Mouse (Mus musculus) adrenal gland, adult 18-20 months (tissue): ENCODE results near the gene Fam43b. TPM values are rescaled to one million over a fixed set of nuclear protein-coding genes. Genes with fewer than 3 reads are reported as not detected.
A peak's percentile ranks its signal among the peaks of the same experiment; 100 is the strongest.

Experiments
- DNase-seq, 2 experiments: peaks; one replicate each; pipeline ENCODE4 v3.0.0; 2021 to 2022; ENCODE audit warnings: low spot score in 2 of 2
- long read RNA-seq, 2 experiments: library from polyadenylated mRNA; stranded (forward); transcript quantifications; one replicate each; pipeline ENCODE4 v2.0.0; 2021
- total RNA-seq, 2 experiments: library from RNA; stranded (reverse); gene quantifications; 1 replicate in 1 of 2; 2 replicates in 1 of 2; pipeline ENCODE4 v1.2.3; 2021

Gene Fam43b
- 1 to 10 TPM; 1.6 to 2.2 TPM for total RNA-seq
- long read RNA-seq, experiment 1, transcript Fam43b-201 (1 exons, 2,437 nt) = major isoform, 8 of 8 reads
- long read RNA-seq, experiment 1, partial matches to known transcripts = 0 of 8 reads
- long read RNA-seq, experiment 1, other reads (novel, unspliced or antisense) = 0 of 8 reads
- long read RNA-seq, experiment 2, transcript Fam43b-201 (1 exons, 2,437 nt) = major isoform, 20 of 20 reads
- long read RNA-seq, experiment 2, partial matches to known transcripts = 0 of 20 reads
- long read RNA-seq, experiment 2, other reads (novel, unspliced or antisense) = 0 of 20 reads

DNA sequence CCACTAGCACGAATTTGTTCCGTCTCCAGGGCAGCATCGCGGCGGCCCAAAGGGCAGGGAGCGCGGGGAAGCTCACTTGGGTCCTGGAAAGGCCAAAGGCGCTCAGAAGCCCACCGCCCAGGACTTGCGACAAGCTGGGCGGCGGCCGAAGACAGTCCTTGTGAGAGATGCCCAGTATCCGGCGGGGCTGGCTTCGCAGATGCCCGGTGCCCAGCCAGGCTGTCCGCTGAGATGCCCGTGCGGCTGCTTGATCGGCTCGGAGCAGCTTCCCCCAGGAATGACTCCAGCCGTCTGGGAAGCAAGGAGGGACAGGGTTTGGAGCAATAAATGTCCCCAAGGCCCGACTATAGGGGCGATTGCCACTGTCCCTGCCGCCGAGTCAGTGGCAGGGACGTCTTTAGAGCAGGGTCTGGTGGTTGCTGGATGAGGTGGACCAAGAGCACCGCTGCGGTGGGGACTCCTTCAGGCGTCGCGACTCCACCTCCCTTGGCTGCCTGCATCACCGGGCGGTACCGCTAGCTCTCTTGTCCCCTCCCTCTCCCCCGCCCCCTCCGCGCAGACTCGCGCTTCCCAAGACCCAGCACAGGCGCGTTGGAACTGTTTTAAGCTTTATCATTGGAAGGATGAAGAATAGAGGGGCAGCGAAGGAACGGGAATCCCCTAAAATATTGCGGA is at the start of gene Fam43b:
Gene Fam43b (minus strand): TSS at position 558 of the 675 bp plus-strand sequence.
- peak; percentile 45 to 50 for DNase-seq

DNA sequence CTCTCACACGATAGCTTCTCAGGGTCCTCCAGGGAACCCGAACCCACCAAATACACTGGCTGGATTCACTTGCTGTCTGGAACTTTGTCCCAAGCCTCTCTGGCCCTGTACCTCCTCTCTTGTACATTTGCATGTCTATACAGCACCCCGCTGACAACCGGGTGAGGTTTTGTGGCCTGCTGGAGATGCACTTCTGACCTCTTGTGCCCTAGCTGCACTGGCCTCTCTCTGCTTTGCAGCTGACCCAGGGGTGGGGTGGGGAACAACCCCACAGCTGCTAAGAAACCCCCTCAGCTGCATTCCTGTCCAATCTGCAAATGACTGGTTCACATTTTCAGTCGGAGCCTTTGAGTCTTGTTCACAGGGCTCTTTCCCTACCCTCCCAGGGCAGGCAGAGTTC is 48.6 kb upstream of the Fam43b start:
- DNase-seq = no peak

DNA sequence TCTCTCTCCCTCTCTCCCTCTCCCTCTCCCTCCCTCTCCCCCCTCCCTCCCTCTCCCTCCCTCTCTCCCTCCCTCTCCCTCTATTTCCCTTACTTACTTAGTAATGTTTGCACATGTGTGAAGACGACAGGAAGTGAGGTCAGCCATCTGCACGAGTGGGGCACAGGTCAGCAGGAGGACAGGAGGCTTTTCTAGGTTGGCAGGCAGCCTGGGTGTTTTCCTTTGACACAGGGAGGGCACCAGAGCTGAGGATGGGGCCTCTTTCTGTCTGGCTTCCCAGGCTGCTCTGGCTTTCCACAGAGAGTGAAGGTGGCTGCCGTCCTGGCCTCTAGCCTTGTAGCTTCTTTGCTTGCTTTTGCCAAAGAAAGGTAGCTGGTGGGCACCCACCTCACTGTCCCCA is 43.7 kb upstream of the Fam43b start:
- no peak for DNase-seq

DNA sequence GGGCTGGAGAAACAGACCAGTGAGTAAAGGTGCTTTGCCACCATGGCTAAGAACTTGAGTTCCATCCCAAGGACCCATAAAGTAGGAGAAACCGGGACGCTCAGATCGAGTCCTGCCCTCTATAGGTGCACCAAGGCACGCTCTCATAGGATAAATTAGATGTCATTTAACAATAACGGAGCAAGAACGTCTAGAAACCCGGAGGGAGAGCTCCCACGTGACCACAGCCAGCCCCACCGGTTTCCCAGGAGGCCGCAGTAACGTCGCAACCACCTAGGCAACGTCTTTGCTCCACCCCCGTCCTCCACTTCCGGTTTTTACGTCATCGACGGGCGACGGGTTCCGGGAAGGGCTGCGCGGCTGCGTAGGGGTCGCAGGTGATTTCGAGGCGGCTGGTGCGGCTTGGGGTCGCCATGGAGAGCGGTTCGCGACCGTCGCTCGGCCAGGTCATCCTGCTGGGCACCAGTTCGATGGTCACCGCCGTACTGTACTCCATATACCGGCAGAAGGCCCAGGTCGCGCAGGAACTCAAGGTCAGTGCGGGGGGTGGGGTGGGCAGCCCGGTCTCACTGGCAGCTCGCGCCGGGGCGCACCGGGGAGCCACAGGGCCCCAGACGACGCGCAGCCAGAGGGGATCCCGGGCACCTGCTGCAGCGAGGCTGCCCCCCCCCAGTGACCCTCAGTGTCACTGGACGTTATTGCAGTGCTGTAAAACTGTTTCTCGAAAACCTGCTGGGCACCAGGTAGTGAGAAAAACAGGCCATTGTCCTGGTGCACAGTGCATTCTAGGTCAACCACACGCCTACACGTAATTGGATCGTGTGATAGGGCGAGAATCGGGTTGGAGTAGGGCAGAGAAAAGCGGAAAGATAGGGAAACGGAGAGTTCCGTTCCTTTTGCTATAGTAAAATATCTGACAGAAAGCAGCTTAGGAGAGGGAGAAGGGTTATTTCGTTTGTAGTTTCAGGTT is 38.3 kb upstream of the Fam43b start, which contains the start of gene Mul1:
Gene Mul1 (plus strand): TSS at position 325 of the 970 bp plus-strand sequence.
- peak; percentile 96 for DNase-seq

DNA sequence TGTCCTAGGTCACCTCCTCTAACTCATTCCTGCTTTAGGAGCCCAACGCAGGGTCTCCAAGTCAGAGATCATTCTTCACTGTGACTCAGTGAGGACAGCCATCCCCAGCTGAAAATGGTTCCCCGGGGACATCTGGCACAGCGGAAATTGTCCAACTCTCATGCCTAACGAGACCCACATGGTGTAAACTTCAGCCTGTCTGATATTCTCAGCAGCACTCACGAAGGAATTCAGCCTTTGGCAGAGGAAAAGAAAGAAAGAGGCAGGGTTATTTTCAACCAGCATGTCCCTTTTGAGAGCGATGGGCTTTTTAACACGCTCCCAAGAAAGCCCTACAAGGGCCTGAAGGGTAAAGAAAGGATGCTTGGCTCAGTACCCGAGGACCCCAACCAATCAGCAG is 35.0 kb upstream of the Fam43b start:
- DNase-seq = no peak

DNA sequence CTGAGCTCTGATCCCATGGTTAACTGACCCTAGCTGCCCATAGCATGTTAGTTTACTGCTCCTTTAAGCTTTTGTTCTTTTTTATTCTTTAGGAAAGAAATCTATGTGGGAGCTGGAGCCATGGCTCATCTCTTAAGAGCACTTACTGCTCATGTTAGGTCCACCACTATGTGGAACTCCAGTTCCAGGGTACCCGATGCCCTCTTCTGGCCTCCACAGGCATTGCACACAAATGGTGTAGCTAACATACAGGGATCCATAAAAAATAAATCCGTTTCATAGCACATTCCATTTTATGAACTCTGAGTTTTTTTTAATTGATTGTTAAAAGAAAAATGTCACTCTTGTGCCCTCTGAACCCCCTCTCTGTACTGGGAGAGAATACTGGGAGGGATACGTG is 33.5 kb upstream of the Fam43b start:
- DNase-seq = no peak

DNA sequence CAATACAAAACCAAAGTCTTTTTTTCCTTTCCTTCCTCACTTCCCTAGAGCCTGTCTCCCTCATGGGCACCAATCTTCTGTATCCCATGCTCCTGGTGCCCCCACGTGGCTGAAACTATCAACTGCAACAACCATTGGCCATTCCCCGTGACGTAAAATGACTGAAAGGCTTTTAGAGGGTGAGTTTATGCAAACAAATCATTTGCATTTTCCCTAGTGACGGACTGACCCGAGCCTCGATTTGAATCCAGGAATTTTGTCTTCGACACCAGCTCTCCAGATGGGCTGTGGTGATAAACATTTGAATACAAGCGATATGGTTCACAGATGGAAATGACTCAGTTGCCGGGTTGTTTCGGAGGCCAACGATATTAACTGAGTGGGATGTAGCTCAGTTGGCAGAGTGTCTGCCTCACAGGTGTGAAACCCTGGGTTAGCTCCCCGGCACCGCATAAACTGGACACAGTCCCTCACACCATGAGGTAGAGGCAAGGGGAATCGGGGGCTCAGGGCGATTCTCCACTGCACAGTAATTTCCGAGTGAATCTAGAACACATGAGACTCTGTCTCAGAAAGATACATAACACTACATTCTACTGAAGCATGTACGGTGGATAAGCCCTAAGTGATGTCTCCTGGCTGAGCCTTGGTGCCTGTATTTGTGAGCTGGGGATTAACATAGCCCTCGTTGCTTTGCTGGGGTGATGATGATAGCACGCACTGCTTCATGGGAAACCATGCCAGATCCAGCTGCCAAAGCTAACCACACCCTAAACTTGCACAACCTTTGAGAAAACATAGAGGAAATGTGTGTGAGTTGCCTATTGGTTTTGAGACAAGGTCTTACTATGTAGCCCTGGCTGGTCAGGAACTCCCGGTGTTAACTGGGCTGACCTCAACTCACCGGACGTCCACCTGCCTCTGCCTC is 30.7 kb upstream of the Fam43b start:
- peak; percentile 84 to 87 for DNase-seq

DNA sequence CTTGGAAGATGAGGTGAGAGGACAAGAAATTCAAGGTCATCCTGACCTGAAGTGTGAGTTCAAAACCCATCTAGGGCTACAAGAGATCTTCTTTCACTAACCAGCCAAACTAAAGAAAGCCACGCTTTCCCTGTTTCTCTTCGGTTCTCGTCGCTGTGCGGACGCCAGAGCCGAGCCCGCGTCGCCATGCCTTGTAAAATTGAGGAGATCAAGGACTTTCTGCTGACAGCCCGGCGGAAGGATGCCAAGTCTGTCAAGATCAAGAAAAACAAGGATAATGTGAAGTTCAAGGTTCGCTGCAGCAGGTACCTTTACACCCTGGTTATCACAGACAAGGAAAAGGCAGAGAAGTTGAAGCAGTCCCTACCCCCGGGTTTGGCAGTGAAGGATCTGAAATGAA is 29.3 kb upstream of the Fam43b start:
- DNase-seq = peak in 1 of 2 experiments; percentile 30

DNA sequence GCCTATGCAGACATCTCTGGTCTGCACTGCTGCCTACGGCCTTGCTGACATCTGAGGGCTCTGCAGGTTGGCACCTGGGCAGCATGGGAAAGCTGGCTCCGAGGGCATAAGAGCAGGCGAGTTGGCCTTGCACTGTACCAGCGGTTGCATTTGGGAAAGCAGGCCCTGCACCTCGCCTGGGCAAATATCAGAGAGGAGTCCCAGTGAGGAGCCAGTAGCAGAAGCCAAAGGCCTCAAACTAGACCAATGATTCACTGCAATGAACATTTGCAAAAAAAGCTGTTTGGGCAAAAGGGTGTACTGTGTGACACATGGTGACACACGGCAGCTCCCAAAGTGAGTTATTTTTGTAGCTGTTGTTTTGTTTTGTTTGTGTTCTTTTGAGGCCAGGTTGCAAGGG is 28.7 kb upstream of the Fam43b start:
- no peak for DNase-seq

DNA sequence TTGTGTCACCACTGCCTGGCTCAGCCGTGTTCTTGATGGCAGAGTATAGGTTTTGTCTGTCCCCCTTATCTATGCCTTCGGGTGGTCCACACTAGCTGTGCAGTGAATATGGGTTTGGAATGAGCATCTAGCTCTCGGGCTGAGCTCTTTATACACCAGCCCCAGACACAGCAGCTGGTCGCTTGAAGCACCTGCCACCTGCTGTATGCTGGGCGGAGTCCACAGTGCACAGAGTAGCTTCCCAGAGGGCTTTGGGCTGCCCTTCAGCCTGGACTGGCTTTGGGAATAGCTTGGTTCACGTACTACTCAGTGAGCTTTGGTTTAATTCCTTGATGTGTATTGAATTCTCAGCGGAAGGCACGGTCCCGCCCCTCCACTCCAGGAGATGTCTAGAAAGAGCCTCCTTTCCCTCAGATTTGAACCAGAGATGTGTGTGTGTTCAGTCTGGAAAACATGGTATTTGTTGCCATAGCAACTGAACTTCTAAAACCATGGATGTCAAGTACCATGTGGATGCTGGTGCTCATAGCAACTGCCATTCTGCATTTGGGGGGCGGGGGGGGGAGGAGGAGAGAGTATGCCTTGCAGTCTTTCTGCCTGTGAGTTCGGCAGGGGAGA is 22.1 kb upstream of the Fam43b start:
- DNase-seq = no peak

DNA sequence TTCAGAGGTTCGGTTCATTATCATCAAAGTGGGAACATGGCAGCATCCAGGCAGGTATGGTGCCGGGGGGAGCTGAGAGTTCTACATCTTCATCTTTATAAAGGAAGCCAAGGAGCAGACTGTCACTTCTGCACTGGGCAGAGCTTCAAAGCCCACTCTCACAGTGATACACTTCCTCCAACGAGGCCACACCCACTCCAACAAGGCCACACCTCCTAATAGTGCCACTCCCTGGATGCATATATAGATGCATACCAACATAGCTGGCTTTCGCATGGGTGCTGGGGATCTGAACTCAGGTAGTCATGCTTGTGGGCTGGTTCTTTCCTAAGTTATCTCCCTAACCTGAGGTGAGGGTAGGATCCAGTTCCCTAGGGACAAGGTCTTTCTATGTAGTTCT is 21.6 kb upstream of the Fam43b start:
- no peak for DNase-seq

DNA sequence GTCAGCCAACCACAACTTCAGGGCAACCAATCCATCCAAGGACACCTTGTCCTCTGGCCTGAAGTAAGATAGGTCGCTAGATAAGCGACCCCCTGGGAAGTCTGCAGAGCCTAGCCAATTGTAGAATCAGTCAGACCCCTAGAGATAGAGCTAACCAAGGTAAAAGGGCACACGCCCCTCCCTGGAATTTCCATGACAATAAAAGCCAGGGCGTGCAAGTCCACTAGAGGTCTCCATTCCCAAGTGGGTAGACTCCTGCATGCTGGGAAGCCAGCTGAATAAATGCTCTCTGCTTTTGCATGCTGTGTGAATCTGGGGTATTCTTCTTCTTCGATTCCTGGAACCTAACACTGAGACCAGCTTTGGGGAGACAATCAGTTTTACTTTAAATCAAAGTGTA is 20.1 kb upstream of the Fam43b start:
- no peak for DNase-seq

DNA sequence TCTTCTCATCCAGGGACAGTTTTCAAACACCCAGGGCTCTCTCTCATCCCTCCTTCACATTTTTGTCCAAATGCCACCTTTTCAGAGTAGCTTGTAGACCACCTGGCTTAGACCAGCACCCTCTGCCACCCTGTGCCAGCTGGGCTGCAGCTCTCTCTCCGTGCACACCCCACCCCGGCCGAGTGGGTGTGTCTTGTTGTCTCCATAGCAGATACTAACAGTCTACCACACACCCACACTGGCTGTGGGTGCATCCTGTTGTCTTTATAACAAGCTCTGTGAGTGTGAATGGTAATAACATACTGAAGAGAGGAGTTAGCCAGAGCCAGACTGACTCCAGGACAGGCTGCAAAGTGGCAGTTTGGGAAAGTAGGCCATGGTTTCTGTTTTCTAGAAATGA is 19.7 kb upstream of the Fam43b start:
- no peak for DNase-seq

DNA sequence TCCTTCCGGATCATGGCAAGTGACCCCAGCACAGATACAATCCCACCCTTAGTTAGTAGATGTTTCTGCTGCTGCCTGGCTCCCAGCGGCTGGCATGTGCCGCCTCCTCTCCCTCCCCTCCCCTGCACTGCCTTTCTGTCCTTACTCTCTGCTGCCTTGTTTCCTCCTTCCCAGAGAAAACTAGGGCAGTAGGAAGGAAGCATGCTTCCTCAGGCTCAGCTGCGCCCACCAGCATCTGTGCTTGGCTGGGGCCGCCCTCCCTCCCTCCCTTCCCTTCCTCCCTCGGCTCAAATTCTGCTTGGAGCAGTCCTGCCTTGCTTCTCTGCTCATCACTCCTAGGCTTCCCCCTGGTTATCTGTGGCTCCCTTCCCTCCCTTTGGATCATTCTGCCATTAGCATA is 18.4 kb upstream of the Fam43b start:
- no peak for DNase-seq

DNA sequence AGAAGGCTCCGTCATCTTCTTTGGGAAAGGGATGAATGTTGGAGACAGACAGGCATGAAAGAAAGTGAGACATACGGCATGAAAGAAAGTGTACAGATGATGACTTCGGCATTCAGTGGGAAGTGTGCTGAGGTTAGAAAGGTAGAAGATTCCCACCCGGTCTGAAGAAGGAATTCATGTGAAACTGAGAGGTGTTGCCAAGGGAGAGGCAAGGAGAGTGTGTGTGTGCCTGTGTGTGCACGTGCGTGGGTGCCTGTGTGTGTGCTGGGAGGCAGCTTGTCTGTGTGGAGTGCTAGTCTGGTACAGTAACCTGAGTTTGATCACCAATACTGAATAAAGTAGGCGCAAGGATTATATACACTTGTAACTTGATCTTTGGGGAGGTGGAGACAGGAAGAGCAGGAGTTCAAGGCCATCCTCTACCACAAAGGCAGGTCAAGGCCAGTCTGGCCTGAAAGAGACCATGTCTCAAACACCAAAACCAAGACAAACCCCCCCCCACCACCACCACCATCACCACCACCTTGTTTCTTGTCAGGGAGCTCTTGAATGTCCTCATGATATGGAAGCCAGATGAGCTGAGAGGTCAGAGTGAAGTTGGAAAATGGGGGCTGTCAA is 15.3 kb upstream of the Fam43b start:
- DNase-seq = no peak

DNA sequence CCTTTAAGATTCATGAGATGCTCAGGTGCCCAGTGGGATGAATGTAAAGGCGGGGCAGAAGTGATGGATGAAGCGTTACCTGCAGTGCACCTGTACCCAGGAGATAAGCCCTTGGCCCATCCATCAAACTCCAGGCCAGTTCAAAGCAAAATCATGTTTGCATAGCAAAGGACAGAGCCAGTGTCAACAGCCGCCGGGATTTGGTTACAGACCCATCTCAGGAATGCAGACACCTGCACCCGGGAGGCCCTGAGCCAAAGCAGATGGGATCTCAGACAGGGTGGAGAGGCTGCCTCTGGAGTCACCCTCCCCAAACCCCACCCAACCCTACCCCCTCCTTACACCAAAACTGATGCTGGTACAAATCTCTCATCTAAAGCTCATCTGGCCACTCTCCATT is 14.7 kb upstream of the Fam43b start:
- DNase-seq = no peak

DNA sequence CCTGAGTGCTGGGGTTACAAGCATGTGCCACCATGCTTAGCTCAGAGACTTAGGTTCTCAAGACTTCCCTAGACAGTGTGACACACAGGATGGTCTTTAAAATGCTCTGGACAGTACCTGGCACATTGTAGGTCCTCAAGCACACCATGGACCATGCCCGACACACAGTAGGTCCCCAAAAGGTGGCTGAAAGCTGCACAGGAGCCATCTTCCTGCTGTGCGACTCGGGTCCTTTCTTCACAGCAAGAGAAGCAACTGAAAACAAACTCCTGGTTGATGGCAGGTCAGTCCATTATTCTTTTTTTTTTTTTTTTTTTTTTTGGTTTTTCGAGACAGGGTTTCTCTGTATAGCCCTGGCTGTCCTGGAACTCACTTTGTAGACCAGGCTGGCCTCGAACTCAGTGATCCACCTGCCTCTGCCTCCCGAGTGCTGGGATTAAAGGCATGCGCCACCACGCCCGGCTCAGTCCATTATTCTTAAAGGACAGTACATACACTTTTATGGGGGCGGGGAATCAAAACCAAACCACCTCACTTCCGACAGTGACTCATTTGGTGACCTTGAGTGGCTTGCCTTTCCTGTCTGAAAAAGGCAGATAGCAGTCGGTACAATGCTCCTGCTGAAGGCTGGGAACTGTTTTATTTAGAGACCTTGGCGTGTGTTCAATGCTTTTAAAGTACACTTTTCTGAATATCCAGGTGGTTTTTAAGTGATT is 11.3 kb upstream of the Fam43b start:
- peak in 1 of 2 experiments; percentile 35 for DNase-seq

DNA sequence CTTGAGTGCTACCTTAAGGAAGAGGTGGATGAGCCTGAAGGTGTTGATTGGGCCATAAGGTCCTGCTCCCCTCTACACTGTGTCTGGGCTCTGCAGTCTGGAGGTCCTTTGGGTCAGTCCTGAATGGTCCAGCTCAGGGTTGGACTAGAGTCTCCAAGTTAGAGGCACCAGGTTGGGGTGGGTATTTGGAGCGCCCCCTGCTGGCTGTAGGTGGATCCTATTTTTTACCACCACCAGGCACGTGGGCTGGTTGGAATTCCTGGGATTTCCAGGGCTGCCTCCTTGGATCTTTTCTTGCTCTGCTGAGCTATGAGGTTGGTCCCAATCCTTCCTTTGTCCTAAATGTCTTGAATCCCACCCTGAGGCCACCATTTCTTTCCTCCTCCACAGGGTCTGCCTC is 8.5 kb upstream of the Fam43b start:
- DNase-seq = peak; percentile 62

DNA sequence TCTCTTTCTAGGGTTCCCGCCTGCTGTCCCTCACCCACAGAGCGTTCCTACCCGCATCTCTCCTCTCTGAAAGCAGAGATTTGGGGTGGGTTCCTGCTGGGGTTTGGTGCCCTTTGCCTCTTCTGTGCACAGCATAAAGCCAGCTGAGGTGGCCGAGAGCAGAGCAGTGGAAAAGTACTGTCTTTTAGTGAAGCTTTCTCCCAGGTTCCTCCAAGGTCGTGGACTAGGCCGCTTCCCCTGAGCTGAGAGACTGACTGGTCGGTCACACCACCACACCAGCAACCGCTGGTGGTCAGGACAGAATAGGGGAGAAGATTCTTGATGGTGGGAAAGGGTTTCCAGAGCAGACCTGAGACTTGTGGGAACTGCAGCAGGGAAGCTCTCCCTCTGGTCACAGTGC is 383 bp upstream of the Fam43b start:
- DNase-seq = no peak
